Mouse (Mus musculus): ENCODE data around the gene Ercc8. TPM values are rescaled to one million over a fixed set of nuclear protein-coding genes. Genes with fewer than 3 reads are reported as not detected.

Gene Ercc8
- polyA plus RNA-seq (2016; fragmentation: Nextera tagmentation; extraction: Ambion mirVana), result 23.4 and 24.0 TPM in 2 replicates

DNA sequence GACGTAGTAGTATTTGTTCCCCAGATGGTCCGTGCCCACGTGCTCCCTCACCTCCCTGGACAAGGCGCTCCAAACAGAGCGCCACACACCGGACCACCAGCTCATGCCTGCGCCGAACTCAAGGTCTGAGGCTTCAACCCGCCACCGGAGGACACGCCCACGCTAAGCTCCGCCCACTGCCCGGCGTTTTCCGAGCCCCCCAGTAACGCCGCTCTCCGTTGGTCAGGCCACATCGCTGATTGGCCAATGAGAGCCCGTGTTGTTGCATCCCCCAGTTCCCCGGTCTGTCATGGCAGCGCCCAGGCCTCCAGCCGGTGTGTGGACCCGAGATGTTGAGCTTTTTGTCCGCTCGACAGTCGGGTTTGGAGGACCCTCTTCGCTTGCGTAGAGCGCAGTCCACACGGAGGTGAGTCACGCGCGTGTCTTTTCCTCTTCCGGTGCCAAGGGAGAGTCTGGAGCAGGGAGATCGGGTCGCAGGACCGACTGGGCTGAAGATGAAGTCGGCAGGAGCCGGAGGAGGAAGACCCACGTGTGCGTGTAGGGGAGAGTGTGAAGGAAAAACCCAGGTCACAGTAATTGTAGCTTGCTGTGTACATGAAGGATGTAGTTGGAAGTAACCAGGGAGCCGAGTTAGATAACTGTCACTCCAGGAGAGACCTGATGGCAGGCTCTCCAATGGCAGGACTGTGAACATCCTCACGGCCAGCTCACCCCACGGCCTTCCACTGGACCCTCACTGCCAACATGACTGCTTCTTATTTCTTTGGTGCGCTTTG lies at the start of gene Ercc8, which contains the start of gene Ndufaf2:
TSS of gene Ercc8 (plus strand) at position 267 of the 776 bp plus-strand sequence.
TSS of gene Ndufaf2 (minus strand) at position 159 of the 776 bp plus-strand sequence.
- Histone ChIP-seq H3K27me3 (replicated peaks) (no peaks in the 10 kb centered on the region), H3K27ac (no peak within 1 kb of the TSS), H3K4me3 (peak within 1 kb of the TSS; percentile 90), H3K4me2 (replicated peaks) (peak within 1 kb of the TSS; percentile 75), H3K36me3 (peaks cover 8% of the 10 kb centered on the region; the same call in 1 of the 2 replicates), H3K9ac (peak within 1 kb of the TSS; percentile 71), H3K9me3 (no peaks in the 10 kb centered on the region), H3K4me1 (peaks cover 7% of the 10 kb centered on the region; the same call in 1 of the 2 replicates)
- under 1% methylated on average over 47 of the region's 47 CpGs for WGBS
- ATAC-seq (ENCODE audit: low FRiP score, low read depth), result peak; percentile 98

GRCm38 (mm10) chr13:108110929-108111328 lies 47.6 kb upstream of the Ercc8 start:
- no peak for ATAC-seq (ENCODE audit: low FRiP score, low read depth)
- no peak overlapping the region for H3K9ac ChIP-seq

DNA sequence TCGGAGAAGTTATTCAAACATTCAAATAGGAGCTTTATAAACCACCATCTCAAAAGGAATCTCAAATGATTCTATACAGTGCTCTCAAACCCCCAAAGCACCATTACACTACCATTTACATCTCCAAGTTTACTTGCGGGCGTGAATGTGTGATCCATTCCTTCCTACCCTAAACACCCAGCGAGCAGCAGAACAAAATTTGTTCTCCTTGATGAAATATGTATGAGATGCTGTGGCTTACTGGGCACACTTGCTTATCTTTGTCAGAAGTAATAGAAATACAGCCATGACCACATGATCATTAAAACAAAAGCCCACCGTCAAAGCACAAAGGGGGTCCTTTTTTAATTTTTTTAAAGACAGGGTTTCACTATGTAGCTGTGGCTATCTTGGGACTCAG lies 45.0 kb upstream of the Ercc8 start:
- Histone ChIP-seq H3K4me1 (no peaks in the 10 kb centered on the region), H3K9me3 (no peaks in the 10 kb centered on the region), H3K9ac (no peak overlapping the region), H3K4me2 (replicated peaks) (no peak overlapping the region), H3K27ac (no peak overlapping the region), H3K36me3 (no peaks in the 10 kb centered on the region), H3K4me3 (no peak overlapping the region), H3K27me3 (replicated peaks) (no peaks in the 10 kb centered on the region)
- ATAC-seq (ENCODE audit: low FRiP score, low read depth), result no peak
- 86% methylated on average over 5 of the region's 5 CpGs for WGBS

More at GRCm38 (mm10) chr13:108110929-108111328, 47.6 kb upstream of the Ercc8 start:
- 95% methylated on average over 6 of the region's 6 CpGs for WGBS
- H3K4me1 ChIP-seq, result no peaks in the 10 kb centered on the region
- H3K27me3 ChIP-seq (replicated peaks), result no peaks in the 10 kb centered on the region
- no peak overlapping the region for H3K4me2 ChIP-seq (replicated peaks)
- no peaks in the 10 kb centered on the region for H3K36me3 ChIP-seq
- H3K9me3 ChIP-seq, result no peaks in the 10 kb centered on the region
- H3K27ac ChIP-seq, result no peak overlapping the region
- no peak overlapping the region for H3K4me3 ChIP-seq

DNA sequence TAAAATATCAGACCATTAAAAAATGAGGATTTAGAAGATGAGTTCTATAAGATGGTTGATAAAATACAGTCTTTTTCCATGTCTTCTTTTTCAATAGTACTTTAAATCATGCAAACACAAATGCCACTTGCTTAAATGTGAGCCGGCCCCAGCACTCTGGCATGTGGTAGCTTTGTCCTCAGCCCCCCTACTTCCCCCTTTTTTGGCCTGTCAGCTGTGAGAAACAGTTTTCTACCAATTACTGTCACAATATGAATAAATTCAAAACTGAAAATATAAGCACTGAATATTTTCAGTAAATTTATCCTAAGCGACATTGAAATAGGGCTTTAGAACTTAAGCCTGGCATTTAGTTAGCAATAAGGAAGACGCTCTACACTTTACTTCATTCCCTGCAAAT lies 44.3 kb upstream of the Ercc8 start:
- no peak overlapping the region for H3K4me2 ChIP-seq (replicated peaks)
- H3K4me1 ChIP-seq, result no peaks in the 10 kb centered on the region
- H3K27me3 ChIP-seq (replicated peaks), result no peaks in the 10 kb centered on the region
- H3K27ac ChIP-seq, result no peak overlapping the region
- no peak overlapping the region for H3K9ac ChIP-seq
- H3K36me3 ChIP-seq, result no peaks in the 10 kb centered on the region
- H3K9me3 ChIP-seq, result no peaks in the 10 kb centered on the region
- no peak overlapping the region for H3K4me3 ChIP-seq
- WGBS, result 76% methylated on average over 3 of the region's 3 CpGs
- no peak for ATAC-seq (ENCODE audit: low FRiP score, low read depth)

GRCm38 (mm10) chr13:108117654-108118053 lies 40.9 kb upstream of the Ercc8 start:
- H3K27me3 ChIP-seq (replicated peaks), result no peaks in the 10 kb centered on the region
- ATAC-seq (ENCODE audit: low FRiP score, low read depth), result no peak
- no peak overlapping the region for H3K9ac ChIP-seq
- H3K27ac ChIP-seq, result no peak overlapping the region
- H3K9me3 ChIP-seq, result no peaks in the 10 kb centered on the region
- H3K36me3 ChIP-seq, result no peaks in the 10 kb centered on the region
- no peaks in the 10 kb centered on the region for H3K4me1 ChIP-seq
- H3K4me3 ChIP-seq, result no peak overlapping the region
- H3K4me2 ChIP-seq (replicated peaks), result no peak overlapping the region

- Histone ChIP-seq H3K4me1 (peaks cover 4% of the 10 kb centered on the region; the same call in 1 of the 2 replicates), H3K4me3 (no peak overlapping the region), H3K27ac (no peak overlapping the region), H3K36me3 (no peaks in the 10 kb centered on the region), H3K9me3 (no peaks in the 10 kb centered on the region), H3K27me3 (replicated peaks) (no peaks in the 10 kb centered on the region), H3K9ac (no peak overlapping the region), H3K4me2 (replicated peaks) (no peak overlapping the region)
- ATAC-seq (ENCODE audit: low FRiP score, low read depth), result no peak
- WGBS, result 75% methylated on average over 1 of the region's 1 CpGs
These were observed 40.3 kb upstream of the Ercc8 start for GRCm38 (mm10) chr13:108118188-108118587.

- no peak for ATAC-seq (ENCODE audit: low FRiP score, low read depth)
- H3K9ac ChIP-seq, result no peak overlapping the region
- no peak overlapping the region for H3K27ac ChIP-seq
- no peaks in the 10 kb centered on the region for H3K9me3 ChIP-seq
- no peak overlapping the region for H3K4me3 ChIP-seq
- H3K4me1 ChIP-seq, result peaks cover 7% of the 10 kb centered on the region; the same call in 1 of the 2 replicates
- 85% methylated on average over 9 of the region's 9 CpGs for WGBS
- no peaks in the 10 kb centered on the region for H3K27me3 ChIP-seq (replicated peaks)
- no peak overlapping the region for H3K4me2 ChIP-seq (replicated peaks)
- no peaks in the 10 kb centered on the region for H3K36me3 ChIP-seq
These were observed 38.9 kb upstream of the Ercc8 start for GRCm38 (mm10) chr13:108119411-108120310.

DNA sequence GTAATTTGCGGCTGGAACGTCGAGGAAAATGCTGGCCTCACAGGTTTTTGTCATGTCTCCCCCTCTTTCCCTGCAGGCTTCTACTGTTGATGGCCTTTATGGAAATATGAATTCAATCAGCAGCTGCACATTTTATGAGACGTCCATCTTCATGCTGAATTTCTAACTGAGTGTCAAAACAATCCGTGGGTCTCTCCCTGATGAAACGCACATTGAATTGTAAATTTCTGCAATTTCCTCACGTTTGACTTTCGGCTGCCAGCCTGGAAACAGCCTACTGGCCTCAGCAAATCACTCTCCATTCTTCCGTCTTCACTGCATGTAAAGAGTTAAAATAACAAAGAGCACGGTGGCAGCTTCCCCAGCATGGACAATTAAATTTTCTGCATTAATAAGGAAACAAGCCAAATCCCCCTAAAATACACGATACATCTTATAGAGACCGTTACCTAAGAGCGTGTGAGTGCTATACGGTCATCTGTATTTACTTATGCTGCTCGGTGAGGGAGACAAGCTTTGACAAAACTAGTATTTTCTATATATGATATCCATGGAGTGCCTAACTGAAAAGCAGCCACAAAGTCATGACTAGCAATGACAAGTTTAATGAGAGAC lies 35.3 kb upstream of the Ercc8 start:
- 27% methylated on average over 15 of the region's 15 CpGs for WGBS
- no peak overlapping the region for H3K4me3 ChIP-seq

DNA sequence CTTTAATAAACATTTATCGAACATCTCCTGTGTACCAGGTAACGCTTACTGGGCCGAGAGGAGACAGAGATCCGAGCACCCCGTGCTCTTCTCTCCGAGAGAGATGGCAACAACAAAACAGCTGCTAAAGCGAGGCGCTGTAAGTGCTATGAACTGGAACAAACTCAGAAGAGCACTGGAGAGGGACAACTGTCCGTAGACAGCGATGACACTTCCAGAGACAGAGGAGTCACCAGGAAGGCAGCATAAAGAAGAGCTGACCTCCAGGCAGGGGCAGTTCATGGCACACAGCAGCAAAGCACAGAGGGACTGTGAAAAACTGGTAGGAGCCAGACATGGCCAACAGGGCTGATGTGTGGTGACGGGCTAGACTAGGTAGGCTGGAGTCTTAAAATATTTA lies 34.4 kb upstream of the Ercc8 start:
- no peak overlapping the region for H3K4me3 ChIP-seq
- no peak for ATAC-seq (ENCODE audit: low FRiP score, low read depth)
- no peak overlapping the region for H3K4me2 ChIP-seq (replicated peaks)
- H3K27ac ChIP-seq, result no peak overlapping the region
- peaks cover 7% of the 10 kb centered on the region; the same call in 1 of the 2 replicates for H3K4me1 ChIP-seq
- H3K9ac ChIP-seq, result no peak overlapping the region
- WGBS, result 65% methylated on average over 11 of the region's 11 CpGs
- H3K27me3 ChIP-seq (replicated peaks), result no peaks in the 10 kb centered on the region
- H3K9me3 ChIP-seq, result no peaks in the 10 kb centered on the region
- no peaks in the 10 kb centered on the region for H3K36me3 ChIP-seq

More for the DNA sequence above, 35.3 kb upstream of the Ercc8 start:
- Histone ChIP-seq H3K4me1 (peaks cover 7% of the 10 kb centered on the region; the same call in 1 of the 2 replicates), H3K27ac (no peak overlapping the region), H3K4me2 (replicated peaks) (peak overlapping the region; percentile 31), H3K9me3 (no peaks in the 10 kb centered on the region), H3K9ac (no peak overlapping the region; the same call in 1 of the 2 replicates), H3K36me3 (no peaks in the 10 kb centered on the region), H3K27me3 (replicated peaks) (no peaks in the 10 kb centered on the region)
- ATAC-seq (ENCODE audit: low FRiP score, low read depth), result no peak

DNA sequence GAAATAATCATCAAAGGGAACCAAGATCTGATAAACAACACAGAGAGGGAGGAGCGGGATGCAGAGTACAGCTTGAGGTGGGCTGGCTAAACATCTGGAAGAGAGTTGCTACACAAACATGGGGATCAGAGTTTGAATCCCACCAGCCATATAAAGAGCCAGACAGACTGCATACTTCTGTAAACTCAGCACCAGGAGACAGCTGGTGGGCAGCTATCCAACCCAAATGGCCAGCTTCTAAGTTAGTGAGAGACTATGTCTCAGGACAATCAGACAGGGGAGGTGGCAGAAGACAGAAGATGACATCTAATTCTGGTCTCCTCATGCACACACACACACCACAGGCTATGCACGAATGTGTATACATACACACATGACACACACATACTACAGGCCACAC lies 32.3 kb upstream of the Ercc8 start:
- no peak for ATAC-seq (ENCODE audit: low FRiP score, low read depth)
- Histone ChIP-seq H3K9ac (no peak overlapping the region), H3K4me2 (replicated peaks) (no peak overlapping the region), H3K27ac (no peak overlapping the region), H3K36me3 (no peaks in the 10 kb centered on the region), H3K4me1 (peaks cover 7% of the 10 kb centered on the region; the same call in 1 of the 2 replicates), H3K4me3 (no peak overlapping the region), H3K27me3 (replicated peaks) (no peaks in the 10 kb centered on the region), H3K9me3 (no peaks in the 10 kb centered on the region)
- 90% methylated on average over 2 of the region's 2 CpGs for WGBS

GRCm38 (mm10) chr13:108127130-108127529 lies 31.4 kb upstream of the Ercc8 start:
- H3K4me3 ChIP-seq, result no peak overlapping the region
- no peak overlapping the region for H3K4me2 ChIP-seq (replicated peaks)
- no peaks in the 10 kb centered on the region for H3K9me3 ChIP-seq
- H3K9ac ChIP-seq, result no peak overlapping the region
- peaks cover 7% of the 10 kb centered on the region; the same call in 1 of the 2 replicates for H3K4me1 ChIP-seq
- no peaks in the 10 kb centered on the region for H3K27me3 ChIP-seq (replicated peaks)
- no peak for ATAC-seq (ENCODE audit: low FRiP score, low read depth)
- no peaks in the 10 kb centered on the region for H3K36me3 ChIP-seq
- 13% methylated on average over 1 of the region's 1 CpGs for WGBS
- no peak overlapping the region for H3K27ac ChIP-seq

GRCm38 (mm10) chr13:108127883-108128282 lies 30.6 kb upstream of the Ercc8 start:
- Histone ChIP-seq H3K4me2 (replicated peaks) (no peak overlapping the region), H3K27me3 (replicated peaks) (no peaks in the 10 kb centered on the region), H3K4me1 (peaks cover 6% of the 10 kb centered on the region; the same call in 1 of the 2 replicates), H3K9ac (no peak overlapping the region), H3K27ac (no peak overlapping the region), H3K9me3 (no peaks in the 10 kb centered on the region), H3K4me3 (no peak overlapping the region), H3K36me3 (no peaks in the 10 kb centered on the region)
- ATAC-seq (ENCODE audit: low FRiP score, low read depth), result no peak
- WGBS, result 79% methylated on average over 1 of the region's 1 CpGs
